Mouse (Mus musculus) telencephalon, adult 2 months (tissue): ENCODE measurements around the gene Prps1l3.
"Not testable (repeated sequence)": the region's sequence is repeated elsewhere in the genome, so short reads cannot be mapped to it uniquely, and the experiment has no call there.

Experiments used
- DNase-seq: peaks from one replicate; pipeline ENCODE4 v3.0.0-alpha.2; 2011; ENCODE audit warnings: low read depth, low spot score

The Prps1l3 gene

GRCm38 (mm10) chr12:57230192-57230706 lies at the start of gene Prps1l3, which contains the start of gene Mipol1:
Prps1l3 (plus strand) TSS chr12:57230412.
Mipol1 (plus strand) TSS chr12:57230427.
- DNase-seq: peak; percentile 85

GRCm38 (mm10) chr12:57184401-57185147 lies 45.6 kb upstream of the Prps1l3 start:
- DNase-seq: no peak

GRCm38 (mm10) chr12:57185475-57185874 lies 44.7 kb upstream of the Prps1l3 start:
- DNase-seq: no peak

- DNase-seq: no peak
Observed at GRCm38 (mm10) chr12:57186126-57186525, 44.1 kb upstream of the Prps1l3 start.

GRCm38 (mm10) chr12:57187032-57187431 lies 43.2 kb upstream of the Prps1l3 start:
- DNase-seq: no peak

- DNase-seq: no peak
Observed at GRCm38 (mm10) chr12:57194609-57195008, 35.6 kb upstream of the Prps1l3 start.

GRCm38 (mm10) chr12:57196286-57196607 lies 34.0 kb upstream of the Prps1l3 start:
- DNase-seq: no peak

- no peak for DNase-seq
Observed at GRCm38 (mm10) chr12:57196608-57197362, 33.4 kb upstream of the Prps1l3 start.

- no peak for DNase-seq
Observed at GRCm38 (mm10) chr12:57197363-57198026, 32.7 kb upstream of the Prps1l3 start, which contains the start of gene Slc25a21. Slc25a21 (minus strand) TSS chr12:57197472.

GRCm38 (mm10) chr12:57198269-57198668 lies 31.9 kb upstream of the Prps1l3 start:
- DNase-seq: no peak

GRCm38 (mm10) chr12:57199427-57199826 lies 30.8 kb upstream of the Prps1l3 start:
- DNase-seq: no peak

- no peak for DNase-seq
Observed at GRCm38 (mm10) chr12:57201901-57202300, 28.3 kb upstream of the Prps1l3 start.

GRCm38 (mm10) chr12:57204276-57204851 lies 25.8 kb upstream of the Prps1l3 start:
- no peak for DNase-seq

- no peak for DNase-seq
Observed at GRCm38 (mm10) chr12:57211353-57212311, 18.6 kb upstream of the Prps1l3 start.

GRCm38 (mm10) chr12:57212463-57212862 lies 17.7 kb upstream of the Prps1l3 start:
- not testable (repeated sequence) for DNase-seq

GRCm38 (mm10) chr12:57226411-57226810 lies 3.8 kb upstream of the Prps1l3 start:
- no peak for DNase-seq

- no peak for DNase-seq
Observed at GRCm38 (mm10) chr12:57227776-57228175, 2.4 kb upstream of the Prps1l3 start.

- no peak for DNase-seq
Observed at GRCm38 (mm10) chr12:57229703-57230102, 509 bp upstream of the Prps1l3 start.

- DNase-seq: no peak
Observed at GRCm38 (mm10) chr12:57231085-57231875, 1.1 kb downstream of the Prps1l3 start.

- DNase-seq: no peak
Observed at GRCm38 (mm10) chr12:57233386-57233785, 3.2 kb downstream of the Prps1l3 start.
